Mouse (Mus musculus) gastrocnemius, postnatal 25 days (tissue): Measurements from ENCODE around the gene Eipr1. TPM values are rescaled to one million over a fixed set of nuclear protein-coding genes. Genes with fewer than 3 reads are reported as not detected.
"Not testable (repeated sequence)": the region's sequence is repeated elsewhere in the genome, so short reads cannot be mapped to it uniquely, and the experiment has no call there.

Source experiments
- DNase-seq: peaks from one replicate; pipeline ENCODE4 v3.0.0; 2022
- total RNA-seq, 2 experiments: library from RNA; stranded (reverse); gene quantifications; 1 replicate in 1 of 2; 2 replicates in 1 of 2; pipeline ENCODE4 v1.2.3; 2021

Gene Eipr1
- total RNA-seq, 2 experiments from 2014 or later: 5.8 to 7.7 TPM

DNA sequence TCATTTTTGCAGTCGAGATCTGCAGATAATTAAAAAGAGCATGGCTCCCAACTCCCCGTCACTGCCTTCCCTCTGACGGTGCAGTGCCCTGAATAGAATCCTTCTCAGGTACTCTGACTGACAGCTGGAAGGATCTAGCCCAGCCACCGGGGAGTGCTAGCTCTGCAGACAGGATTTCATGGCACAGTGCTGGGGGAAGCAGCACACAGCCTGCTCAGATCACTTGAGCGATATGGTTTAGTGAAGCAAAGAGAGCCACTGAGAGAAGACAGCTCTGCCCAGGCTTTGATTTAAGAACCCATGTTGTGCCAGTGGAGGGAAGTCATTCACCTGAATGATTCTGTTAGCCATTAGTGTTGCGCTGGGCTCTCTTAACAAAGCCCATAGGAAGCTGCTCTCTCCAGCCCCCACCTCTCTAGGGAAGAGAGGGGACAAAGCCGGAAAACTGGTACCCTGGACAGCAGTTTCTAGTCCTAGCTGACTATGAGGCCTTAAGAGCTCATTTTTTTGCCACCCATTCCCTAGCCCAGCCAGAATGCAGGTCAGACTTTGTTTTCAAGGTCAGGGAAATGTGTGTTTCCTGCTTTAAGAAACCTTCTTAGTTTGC is 137.6 kb downstream of the Eipr1 start:
- DNase-seq: no peak

DNA sequence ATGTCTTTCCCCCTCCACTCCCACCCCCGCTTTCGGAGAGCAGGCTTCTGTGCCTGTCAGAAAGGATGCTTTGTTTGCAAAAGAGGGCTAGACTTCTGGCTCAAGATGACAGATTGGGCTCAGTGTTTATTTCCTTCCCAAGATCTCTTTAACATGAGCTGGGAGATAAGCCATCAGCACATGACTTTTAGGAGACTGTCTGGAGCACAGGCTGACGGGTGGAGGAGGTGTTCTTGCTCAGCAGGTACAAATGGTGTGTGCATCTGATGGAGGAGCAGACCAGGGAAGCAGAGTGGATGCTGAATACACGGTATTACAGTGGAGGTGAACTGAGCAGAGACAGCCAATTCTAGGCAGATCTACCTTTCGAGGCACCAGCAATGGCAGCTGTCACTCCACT is 139.9 kb downstream of the Eipr1 start:
- DNase-seq: no peak

DNA sequence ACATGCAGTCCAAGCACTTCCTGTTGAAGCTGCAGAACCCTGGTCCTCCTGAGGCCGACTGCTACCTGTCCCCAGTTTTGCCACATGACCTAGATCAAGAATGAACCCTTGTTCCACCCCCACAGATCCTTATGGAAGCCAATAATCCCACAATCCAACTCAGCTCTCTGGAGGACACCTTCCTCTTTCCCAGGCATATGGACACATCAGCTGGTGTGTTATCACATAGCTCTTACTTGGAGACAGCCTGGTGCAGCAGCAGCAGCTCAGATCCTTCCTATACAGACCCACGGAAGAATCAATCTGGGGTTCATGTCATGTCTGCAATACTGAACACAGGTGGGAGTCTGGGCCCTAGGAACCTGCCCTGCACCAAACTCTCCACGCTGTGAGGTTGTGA is 145.0 kb downstream of the Eipr1 start:
- DNase-seq: no peak

DNA sequence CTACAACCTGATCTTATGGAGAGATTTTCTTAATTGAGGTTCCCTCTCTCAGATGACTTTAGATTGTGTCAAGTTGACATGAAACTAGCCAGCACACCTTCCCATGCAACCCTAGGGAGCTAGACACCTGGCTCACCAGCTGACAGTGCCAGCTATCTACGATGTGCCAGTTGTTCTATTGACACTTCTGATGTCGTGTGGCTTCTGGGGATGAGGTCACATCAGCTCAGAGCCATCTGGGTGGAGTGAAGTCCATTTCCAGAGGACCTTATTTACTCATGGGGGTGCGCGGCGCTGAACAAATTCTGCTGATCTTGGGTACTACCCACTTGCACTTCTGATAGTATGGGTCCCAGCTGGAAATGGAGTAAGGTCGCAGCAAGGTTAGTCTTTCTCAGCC is 146.7 kb downstream of the Eipr1 start:
- DNase-seq: no peak

DNA sequence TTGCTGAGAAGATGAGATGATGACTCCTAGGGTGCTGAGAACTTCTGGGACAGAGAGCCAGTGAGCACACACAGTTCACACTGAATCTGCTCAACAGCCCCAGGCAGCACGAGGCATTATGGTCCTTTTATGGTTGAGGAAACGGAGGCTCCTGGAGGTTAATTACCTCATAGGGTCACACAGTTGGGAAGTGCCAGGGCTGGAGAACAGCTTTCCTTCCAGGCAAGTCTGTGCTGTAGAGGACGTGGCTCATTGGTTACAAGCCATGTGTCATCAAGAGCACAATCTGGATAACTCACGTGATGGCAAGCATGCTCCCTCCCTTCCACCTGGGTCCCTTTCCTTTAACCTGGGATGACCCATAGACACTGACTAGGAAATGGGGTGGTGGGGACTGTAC is 148.1 kb downstream of the Eipr1 start:
- no peak for DNase-seq

DNA sequence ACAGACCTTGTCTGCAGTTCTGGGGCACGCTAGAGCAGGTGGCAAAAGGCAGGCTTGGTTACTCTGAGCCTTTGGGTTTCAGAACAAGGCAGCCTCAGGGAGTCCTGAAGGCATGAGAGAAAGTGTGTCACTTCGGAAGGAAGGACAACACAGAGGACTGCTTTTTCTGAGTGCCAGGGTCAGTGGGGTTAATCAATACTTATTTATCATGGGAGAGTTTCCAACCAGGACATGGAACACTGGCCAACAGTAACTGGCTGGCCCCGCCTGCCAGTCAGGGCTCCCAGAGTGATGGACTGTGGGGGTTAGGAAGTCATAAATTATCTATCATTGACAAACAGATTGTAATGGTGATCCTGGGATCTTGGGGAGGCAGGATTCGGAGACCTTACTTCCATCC is 148.7 kb downstream of the Eipr1 start:
- no peak for DNase-seq

DNA sequence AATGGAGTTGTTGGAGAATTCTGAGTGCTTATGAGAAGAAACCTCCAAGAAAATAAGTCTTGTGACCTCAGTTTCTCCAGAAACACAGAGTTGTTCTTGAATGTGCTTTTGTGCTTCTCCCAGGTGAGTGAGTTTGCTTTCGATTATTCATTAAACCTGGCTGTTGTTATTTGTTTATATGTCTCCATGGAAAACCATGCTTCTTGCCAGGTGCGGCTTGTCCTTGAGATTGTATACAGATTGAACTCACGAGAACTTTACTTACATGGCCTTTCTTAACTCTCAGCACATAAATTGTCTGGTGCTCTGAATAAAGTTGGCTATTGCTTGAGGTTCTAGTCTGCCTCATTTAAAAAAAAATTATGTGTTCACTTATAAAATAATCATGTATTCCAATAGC is 150.5 kb downstream of the Eipr1 start:
- no peak for DNase-seq

DNA sequence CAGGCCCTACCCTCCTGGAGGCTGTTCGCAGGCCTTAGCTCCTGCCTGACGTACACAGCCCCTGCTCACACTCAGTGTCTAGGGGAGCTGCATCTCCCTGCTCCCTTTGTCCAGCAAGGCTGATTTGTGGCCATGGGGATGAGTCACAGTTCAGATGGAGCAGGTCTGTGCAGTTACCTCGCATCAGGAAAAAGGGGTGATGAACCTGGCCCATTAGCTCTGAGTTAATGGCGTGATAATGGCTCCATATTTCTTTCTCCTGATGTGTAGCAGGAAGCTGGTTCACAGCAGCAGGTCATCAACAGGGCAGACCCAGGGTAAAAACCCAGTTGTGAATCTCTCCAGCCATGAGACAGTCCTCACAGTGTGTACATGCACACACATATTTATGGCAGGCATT is 151.5 kb downstream of the Eipr1 start:
- DNase-seq: no peak

DNA sequence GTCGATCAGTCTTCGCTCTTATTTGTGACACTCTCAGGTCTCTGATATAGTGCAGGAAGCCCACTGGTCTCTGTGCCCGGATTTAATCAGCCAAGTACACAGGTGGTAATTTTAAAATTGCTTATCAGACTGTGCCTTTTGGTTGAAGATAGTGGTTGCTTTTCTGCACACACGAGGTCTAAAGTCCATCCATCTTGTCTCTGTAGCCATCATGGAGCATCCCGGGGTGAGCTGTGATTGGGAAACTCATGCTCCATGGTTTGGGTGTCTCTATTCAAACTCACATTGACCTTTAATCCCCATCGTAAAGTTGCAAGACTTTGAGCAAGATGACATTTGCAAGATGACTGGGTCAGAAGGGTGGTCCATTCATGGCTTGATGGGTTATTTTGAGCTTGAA is 153.9 kb downstream of the Eipr1 start:
- DNase-seq: no peak

DNA sequence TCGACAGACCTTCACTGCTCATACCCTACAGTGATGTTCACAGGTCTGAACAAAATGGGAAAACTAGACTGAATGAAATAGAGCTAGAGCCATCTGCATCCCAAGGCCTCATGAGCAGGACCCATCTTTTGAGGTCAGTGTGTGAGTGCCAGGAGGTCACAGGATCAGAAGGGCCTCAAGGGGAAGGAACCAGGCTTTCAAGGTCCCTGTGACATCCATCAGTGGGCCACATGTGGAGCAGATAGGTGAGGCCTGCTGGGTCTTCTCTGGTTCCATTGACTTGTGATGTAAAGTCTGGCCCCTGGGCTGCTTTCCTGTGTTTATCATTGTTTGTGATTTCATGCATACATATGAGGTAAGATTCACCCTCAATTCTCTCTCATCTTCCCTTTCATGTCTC is 154.4 kb downstream of the Eipr1 start:
- DNase-seq: no peak

DNA sequence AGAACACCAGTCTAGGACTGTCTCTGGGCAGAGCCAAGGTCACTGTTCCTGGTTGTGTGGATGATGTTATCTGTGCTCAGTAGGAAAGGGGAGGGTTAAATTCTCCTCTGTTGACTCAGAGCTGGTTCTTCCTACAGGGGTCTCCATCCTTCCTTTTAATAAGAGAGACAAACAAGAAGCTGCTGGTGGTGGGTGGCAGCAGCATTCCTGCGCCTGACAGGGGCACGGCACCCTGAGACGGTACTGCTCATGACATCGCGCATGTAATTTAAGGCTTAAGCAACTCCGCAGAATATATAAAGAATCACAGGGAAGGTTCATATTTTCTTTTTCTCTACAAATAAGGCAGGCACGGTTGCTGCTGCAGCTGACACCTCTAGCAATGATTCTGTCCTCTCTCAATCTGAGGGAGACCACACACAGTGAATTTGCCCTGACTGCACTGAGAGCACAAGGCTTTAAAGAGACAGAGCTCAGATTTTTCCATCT is 155.2 kb downstream of the Eipr1 start:
- no peak for DNase-seq

DNA sequence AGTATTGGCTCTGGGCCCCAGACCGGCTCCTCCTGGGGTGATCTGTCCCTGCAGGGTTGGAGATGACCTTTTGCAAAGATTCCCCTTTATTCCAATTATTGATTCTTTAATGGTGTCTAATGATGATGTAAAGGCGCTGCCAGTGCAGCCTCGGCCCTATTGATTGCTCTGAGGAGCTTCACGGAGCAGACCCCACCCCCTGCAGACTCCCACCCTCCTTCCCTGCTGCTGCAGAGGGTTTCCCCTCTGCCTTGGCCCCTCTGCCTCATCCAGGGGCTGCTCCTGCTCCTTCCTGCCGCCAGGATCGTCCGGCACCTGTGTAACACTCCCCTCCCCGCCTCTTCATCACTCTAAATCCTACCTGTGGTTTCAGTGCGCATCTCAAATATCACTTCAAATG is 156.2 kb downstream of the Eipr1 start:
- no peak for DNase-seq

DNA sequence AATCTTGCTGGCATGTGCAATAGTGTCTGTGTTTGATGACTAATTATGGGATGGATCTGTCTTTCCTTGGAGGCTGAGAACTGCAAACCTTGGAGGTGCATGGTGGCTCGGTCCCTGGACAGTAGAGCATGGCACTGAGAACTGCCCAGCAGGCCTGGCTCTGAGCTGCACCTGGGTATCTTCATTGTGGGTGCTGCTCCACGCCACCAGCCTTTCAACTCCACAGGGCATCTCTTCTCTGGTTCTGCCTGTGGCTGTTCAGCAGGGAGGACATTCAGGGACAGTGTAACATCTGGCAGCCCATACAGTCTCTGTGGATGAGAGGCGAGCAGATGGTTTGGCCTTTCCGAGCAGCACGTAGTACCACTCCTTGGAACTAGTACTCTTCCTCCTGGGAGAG is 158.2 kb downstream of the Eipr1 start:
- no peak for DNase-seq

DNA sequence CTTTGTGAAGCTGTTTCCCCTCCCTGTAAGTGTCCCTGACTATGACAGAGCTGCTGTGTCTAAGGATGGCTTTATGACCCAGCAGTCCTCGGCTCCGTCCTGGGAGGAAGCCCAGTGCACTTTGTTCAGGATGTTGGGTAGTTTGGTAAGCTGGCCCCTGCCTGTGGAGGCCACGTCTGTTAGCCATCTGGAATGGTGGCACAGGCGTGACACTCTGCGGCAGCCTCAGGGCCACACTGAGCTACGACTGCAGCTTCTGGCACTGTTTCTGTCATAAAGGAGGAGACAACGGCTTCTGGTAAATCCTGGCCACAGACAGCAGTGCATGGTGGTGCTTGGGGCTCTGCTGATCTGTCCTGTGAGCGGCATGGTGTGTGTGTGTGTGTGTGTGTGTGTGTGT is 159.0 kb downstream of the Eipr1 start:
- no peak for DNase-seq

DNA sequence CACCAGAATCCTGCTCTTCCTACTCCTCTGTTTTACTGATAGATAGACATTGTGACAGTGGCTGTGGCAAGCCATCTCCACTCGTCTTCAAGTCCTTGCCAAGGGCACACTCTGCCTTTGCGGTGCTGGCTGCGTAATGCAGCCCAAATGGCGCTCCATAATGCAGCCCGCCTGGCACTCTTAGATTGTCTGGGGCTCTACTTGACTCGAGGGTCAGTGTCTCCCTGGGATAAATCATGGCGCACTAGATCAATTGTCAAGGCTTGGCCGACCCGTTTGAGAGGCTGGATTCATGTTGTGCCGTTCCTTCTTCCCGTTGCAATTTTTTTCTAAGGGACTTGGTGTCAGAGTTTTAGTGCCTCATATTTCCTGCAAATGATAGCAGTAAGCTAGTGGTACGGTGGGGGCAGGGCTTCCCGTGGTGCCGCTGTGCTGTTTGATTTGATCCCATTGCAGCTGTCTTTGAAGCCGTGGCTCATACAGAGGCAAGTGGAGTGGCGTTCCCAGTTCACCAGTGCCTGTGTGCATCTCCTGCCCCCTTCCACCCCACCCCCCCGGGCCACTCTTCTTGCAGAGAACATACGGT is 160.8 kb downstream of the Eipr1 start:
- DNase-seq: no peak

DNA sequence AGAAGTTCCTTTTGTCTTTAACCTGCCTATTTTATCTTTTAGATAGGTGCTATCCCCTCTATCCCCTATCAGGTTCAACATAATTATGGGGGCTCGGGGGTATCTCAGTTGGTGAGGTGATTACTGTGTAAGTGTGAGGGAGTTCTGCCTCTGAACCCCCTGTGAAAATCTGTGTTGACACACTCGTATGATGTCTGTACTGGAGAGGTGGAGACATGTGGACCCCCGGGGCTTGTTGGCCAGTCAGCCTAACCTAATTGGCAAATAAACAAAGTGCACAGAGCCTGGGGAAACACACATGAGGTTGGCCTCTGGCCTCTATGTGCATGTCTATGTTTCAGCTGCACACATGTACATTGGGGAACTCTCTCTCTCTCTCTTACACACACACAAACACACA is 161.5 kb downstream of the Eipr1 start:
- no peak for DNase-seq

DNA sequence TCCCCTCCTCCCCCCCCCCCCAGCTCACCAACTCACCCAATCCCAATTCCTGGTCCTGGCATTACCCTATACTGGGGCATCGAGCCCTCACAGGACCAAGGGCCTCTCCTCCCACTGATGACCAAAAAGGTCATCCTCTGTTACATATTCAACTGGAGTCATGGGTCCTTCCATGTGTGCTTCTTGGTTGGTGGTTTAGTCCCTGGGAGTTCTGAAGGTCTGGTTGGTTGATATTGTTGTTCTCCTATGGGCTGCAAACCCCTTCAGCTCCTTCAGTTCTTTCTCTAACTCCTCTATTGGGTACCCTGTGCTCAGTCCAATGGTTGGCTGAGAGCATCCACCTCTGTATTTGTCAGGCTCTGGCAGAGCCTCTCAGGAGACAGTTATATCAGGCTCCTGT is 162.5 kb downstream of the Eipr1 start:
- DNase-seq: not testable (repeated sequence)

Other genes with a start within 250 kb of the Eipr1 start
- gene Dcdc2c, start 199.4 kb upstream of the Eipr1 start, total RNA-seq: not detected
- gene Allc, start 169.3 kb upstream of the Eipr1 start, total RNA-seq: not detected
- gene Colec11, start 128.4 kb upstream of the Eipr1 start, total RNA-seq: under 1 TPM; 0.38 to 0.67 TPM
- 100 to 1,000 TPM; 202 to 215 TPM for gene Rps7, start 115.8 kb upstream of the Eipr1 start, total RNA-seq
- 1 to 10 TPM; 4.8 to 5.4 TPM for gene Rnaseh1, start 102.2 kb upstream of the Eipr1 start, total RNA-seq
- 10 to 100 TPM; 34.6 to 45.1 TPM for gene Adi1, start 76.6 kb upstream of the Eipr1 start, total RNA-seq
- gene Trappc12, start 1.3 kb upstream of the Eipr1 start, total RNA-seq: 10 to 100 TPM; 13.7 to 14.5 TPM